Mouse (Mus musculus) adrenal gland, adult 10 weeks (tissue): ENCODE measurements around the gene Pcbp4. TPM values are rescaled to one million over a fixed set of nuclear protein-coding genes. Genes with fewer than 3 reads are reported as not detected.

Experiments used
- polyA plus RNA-seq: library from polyadenylated mRNA; stranded (reverse); fragments of 350-450 nt; fragmentation: Illumina TruSeq; extraction: RNeasy Lipid Tissue Mini Kit (QIAGEN cat#74804); gene quantifications from one replicate; pipeline ENCODE4 v1.2.3, GENCODE M21; 2014; ENCODE audit warnings: low read depth, low replicate concordance

The Pcbp4 gene
- not detected for polyA plus RNA-seq

DNA sequence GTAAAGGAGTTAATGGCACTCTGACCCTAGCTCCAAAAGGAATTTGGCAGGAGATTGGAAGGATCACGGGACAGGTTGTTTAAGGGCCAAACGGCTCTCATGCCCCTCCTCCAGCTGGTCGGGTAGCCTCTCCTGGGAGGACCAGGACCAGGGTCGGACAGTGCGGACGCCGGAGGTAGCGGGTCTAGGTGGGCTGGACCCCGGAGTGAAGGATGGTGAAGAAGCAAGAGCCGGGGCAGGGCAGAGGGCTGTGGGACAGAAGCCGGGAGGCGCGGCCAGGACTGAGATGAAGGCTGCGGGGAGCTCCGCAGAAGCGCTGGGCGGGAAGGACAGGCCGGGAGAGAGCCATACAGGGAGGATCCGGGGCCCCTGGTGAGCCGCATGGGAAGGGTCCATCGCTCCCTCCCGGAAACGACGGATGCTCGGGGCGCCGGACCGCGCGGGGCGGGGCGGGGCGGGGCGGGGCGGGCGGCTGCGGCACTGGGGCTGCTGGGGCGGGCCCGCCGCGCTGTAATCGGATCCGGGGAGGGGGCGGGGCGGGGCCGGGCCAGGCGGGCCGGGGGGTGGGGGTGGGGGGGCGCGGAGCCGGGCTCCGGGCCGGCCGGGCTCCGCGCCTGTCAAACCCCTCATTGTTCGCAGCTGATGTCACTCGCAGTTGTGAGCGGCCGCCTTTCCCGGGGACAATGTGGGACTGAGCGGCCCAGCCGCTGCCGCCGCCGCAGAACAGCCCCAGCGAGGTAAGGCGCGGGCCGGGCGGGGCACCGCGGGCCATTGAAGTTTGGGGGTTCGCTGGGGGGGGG is at the start of gene Pcbp4:
TSS of gene Pcbp4 (plus strand) at position 21 of the 800 bp plus-strand sequence.

DNA sequence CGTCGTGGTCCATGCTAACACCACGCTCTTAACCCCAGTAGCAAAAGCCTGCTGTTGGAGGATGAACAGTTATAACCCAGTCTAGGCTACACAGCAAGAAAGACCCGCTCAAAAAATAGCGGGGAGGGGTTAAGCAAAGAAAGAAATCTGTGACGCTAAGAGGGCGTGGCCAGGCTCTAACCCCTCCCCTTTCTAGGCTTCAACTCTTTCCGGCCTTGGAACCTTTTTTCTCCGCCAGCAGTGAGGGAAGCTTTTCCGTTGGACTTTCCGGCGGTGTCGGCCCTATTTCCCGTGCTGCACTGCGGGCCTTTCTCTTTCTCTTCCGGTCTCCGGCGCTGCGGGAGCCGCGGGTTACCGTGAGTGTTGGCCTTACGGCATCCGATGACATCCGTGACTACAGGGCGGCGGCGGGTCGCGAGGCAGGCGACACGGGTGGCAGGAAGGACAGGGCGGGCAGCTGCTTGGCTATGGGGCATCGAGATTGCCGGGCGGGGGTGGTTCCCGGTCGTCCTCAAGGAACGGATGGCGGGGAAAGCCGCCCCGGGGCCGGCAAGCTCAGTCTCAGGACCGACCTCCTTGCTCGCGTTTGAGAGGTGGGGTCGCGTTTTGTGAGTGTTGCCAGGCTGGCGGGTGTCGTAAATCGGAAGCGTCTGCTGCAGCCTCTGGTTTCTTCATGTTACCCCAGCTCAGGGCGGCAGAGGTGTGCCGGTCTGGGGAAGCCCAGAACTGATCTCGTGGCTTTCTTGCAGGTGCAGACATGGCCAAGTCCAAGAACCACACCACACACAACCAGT is 23.7 kb upstream of the Pcbp4 start, which contains the start of gene Rpl29:
TSS of gene Rpl29 (plus strand) at position 234 of the 794 bp plus-strand sequence.

DNA sequence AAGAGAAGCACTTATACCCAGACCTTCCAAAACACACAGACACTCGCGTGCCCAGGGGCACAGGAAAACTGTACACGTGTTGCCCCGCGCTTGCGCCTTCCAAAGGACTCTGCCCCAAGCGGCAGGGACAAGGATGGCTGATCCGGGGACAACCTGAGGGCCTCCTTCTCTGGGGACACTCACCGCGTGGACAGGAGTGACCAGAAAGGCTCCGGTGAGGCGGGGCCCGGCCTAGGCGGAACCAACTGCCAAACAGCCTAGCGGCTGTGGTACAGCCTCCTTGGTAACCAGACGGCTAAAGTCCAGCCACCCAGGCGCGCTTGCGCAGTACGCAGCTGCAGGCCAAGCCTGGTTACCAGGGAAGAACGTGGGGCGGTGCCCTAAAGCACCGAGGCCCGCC is 5.7 kb upstream of the Pcbp4 start, which contains the start of the genes Abhd14b and Abhd14a:
TSS of gene Abhd14b (plus strand) at position 112 of the 400 bp plus-strand sequence.
TSS of gene Abhd14a (minus strand) at position 331 of the 400 bp plus-strand sequence.

DNA sequence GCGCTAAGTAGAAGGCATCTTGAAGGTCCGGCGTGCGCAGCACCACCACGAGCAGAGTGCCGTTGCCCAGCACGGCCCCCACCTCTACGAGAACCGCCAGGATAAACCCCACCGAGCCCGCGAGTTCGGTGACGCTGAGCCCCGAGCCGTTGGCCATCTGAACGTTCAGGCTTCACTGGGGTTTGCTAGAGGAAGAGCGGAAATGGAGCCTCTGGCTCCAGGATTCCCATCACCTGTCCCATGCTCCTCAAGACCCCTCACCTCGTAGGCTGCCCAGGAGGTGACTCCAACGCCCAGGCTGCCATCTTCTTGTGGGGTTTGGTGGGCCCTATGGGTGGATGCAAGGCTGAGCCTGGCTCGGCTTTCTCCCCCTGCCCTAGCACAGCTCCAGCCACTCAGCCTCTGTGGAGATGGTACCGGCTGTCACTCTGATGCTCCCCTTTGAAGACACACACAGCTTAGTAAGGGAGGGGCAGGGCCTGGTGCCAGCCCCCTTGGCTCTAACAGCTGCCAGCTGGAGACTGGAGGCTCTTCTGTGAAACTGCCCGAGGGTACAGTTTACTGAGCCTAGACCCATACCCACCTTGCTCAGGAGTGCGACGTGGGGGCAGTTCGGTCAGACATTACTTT is 12.6 kb downstream of the Pcbp4 start, which contains the start of gene Gpr62:
TSS of gene Gpr62 (minus strand) at position 368 of the 630 bp plus-strand sequence.

DNA sequence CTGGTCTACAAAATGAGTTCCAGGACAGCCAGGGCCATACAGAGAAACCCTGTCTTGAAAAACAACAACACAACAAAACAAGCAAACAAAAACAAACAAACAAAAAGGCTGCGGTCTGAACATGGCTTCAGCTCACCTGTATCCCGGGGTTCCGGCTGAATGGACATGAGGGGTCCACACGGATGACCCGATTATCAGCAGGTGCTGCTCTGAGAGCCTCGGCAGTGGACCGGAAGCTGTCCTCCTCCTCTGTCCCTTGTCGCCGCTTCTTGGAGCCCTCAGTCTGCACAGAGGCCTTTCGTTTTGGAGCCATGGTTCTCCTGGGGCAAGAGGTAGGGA is 22.5 kb downstream of the Pcbp4 start, which contains the start of gene Rrp9:
TSS of gene Rrp9 (plus strand) at position 301 of the 339 bp plus-strand sequence.

DNA sequence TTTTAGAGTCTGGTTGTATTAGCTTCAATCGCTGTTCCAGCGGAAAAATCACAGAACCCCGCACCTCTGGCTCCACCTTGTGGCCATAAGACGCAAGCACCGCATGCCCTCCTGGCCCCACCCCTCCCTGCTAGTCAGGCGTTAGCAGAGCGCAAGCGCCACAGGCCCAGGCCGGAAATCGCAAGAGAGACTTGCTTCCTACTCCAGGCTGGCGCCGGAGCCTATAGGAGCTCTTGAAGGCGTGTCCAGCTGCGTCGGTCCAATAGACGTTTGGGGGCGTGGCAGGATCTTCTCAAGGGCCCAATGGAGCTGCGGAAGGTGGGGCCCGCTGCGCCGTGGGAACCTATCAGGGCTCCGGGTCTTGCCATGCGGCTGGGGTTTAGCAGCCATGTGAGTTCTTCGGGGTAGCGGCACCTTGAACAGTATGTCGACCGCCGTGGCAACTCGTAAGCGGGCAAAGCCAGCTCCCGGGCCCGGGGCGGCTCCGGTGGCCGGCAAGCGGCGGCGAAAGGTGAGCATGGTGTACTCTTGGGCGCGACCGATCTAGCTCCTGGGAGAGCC is 23.9 kb downstream of the Pcbp4 start, which contains the start of gene Parp3:
TSS of gene Parp3 (minus strand) at position 26 of the 561 bp plus-strand sequence.

DNA sequence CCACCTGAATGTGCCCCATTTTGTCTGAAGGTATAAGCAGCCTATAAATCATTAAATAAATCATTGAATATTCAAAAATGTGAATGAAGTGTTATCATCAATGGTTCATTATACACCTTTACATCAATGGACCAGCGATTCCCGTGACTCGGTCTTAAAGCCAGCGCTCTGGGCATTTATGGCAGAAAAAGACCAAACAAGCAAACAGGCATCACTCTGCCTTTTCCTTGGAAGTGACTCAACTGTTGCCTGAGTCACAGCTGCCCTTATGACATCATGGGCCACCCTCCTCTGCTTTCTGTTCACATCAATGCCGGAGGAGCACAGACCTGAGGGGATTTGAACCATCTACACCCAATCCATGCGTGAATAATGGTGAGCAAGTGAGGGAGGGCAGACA is 46.6 kb downstream of the Pcbp4 start, which contains the start of gene Iqcf1:
TSS of gene Iqcf1 (plus strand) at position 301 of the 400 bp plus-strand sequence.

Other genes with a start within 250 kb of the Pcbp4 start
- not detected for gene Tlr9, start 230.7 kb upstream of the Pcbp4 start, polyA plus RNA-seq
- 319 TPM for gene Alas1, start 204.6 kb upstream of the Pcbp4 start, polyA plus RNA-seq
- gene Poc1a, start 172.2 kb upstream of the Pcbp4 start, polyA plus RNA-seq = not detected
- 13.1 TPM for gene Dusp7, start 84.7 kb upstream of the Pcbp4 start, polyA plus RNA-seq
- 28.9 TPM for gene Rpl29, start 23.8 kb upstream of the Pcbp4 start, polyA plus RNA-seq
- gene Acy1, start 15.0 kb upstream of the Pcbp4 start, polyA plus RNA-seq = 0.82 TPM
- gene Abhd14b, start 5.8 kb upstream of the Pcbp4 start, polyA plus RNA-seq = 17.8 TPM
- gene Abhd14a, start 5.6 kb upstream of the Pcbp4 start, polyA plus RNA-seq = 1.0 TPM
- not detected for gene Gpr62, start 12.6 kb downstream of the Pcbp4 start, polyA plus RNA-seq
- not detected for gene Rrp9, start 22.7 kb downstream of the Pcbp4 start, polyA plus RNA-seq
- gene Parp3, start 23.7 kb downstream of the Pcbp4 start, polyA plus RNA-seq = 16.7 TPM
- not detected for gene Iqcf1, start 46.7 kb downstream of the Pcbp4 start, polyA plus RNA-seq
- not detected for gene Iqcf5, start 61.3 kb downstream of the Pcbp4 start, polyA plus RNA-seq
- not detected for gene Iqcf3, start 108.3 kb downstream of the Pcbp4 start, polyA plus RNA-seq
- gene Iqcf4, start 117.7 kb downstream of the Pcbp4 start, polyA plus RNA-seq = not detected
- gene Iqcf6, start 173.3 kb downstream of the Pcbp4 start, polyA plus RNA-seq = not detected
- gene Grm2, start 202.8 kb downstream of the Pcbp4 start, polyA plus RNA-seq = not detected
- 16.4 TPM for gene Tex264, start 232.6 kb downstream of the Pcbp4 start, polyA plus RNA-seq